Mouse (Mus musculus) CD8-positive naive resting alpha-beta T cell, adult 2 months (primary cell): Measurements from ENCODE around the gene Il1f8.
"Not testable (repeated sequence)": the region's sequence is repeated elsewhere in the genome, so short reads cannot be mapped to it uniquely, and the experiment has no call there.

Experiments
- DNase-seq, 2 experiments: peaks; one replicate each; pipeline ENCODE4 v3.0.0; 2022; ENCODE audit warnings: low read depth in 2 of 2, low spot score in 2 of 2

The Il1f8 gene

DNA sequence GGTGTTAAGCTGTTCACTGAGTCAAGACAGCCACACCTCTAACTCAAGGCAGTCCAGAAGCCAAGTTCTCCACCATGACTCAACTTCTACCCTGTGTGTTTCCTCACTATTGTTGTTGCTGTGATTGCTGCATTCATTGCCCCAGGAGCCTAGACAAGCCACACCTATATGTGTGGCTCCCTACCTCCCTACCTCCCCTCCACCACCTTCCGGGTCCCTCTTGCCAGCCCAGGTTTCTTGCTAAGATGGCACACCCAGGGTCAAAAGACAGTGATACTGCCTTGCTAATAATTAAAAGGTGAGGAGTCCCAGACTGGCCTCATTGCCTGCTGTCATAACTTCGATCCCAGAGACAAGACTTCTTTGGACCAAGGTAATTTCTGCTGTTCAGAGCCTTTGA lies at the start of gene Il1f8:
Il1f8 (plus strand) TSS at position 301 of the 400 bp plus-strand sequence.
- DNase-seq, result no peak

DNA sequence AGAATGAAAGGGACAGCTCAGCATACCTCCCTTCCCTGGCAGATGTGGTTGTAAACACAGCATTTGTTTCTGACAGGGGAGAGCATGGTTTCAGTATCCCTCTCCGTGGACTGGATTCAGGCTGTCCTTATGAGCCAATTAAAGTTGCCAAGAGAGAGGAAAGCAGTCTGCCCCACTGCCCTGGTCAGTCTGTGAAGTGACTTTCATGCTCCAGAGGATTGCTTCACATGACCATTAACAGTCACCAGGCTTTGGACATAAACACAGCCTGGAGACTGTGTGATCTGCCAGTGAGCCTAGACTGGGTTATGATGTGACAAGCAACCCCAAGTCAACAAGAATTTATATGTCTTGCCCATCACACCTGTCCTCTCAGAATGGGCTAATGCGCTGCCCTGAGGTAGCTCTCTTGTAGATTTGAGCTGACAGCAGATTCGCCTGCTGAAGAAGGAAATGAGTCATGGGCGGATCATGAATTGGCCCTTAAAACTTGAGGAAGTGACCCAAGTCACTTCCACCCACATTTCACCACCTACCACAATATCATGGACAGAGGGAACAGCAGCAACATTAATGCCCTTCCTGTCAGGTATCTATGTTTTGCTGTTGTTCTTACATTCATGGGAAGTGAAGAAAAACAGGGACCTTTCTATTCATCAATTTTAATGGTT lies 49.2 kb upstream of the Il1f8 start:
- DNase-seq, result no peak

DNA sequence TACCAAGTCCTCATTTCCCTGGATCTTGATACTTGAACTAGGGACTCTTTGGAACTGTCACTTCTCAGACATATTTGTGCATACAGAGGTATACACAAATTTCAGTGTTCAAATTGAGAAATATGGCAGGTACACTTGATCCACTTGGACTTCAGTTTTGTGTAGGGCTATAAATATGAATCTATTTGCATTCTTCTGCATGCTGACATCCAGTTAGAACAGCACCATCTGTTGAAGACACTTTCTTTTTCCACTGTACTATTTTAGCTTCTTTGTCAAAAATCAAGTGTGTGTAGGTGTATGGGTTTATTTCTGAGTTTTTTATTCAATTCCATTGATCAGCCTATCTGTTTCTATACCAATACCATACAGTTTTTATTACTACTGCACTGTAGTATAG lies 43.9 kb upstream of the Il1f8 start:
- DNase-seq, result no peak

DNA sequence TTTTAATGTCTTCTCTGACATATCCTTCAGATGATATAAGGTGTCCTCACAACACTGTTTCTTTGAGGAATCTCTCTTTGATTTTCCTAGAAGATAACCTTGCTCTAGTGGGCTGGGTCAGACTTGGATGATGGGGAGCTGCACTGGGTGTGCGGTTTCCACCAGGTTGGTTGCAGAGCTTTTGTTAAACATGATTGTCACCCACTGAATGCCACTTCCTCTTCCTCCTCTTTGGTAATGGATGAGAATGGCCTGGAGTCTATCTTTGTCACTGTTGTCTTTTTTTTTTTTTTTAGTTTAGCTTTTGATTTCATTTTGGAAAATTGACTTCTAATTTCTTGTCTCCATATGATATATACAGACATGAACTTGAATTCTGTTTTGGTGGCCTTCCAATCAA lies 18.6 kb upstream of the Il1f8 start:
- DNase-seq, result no peak

- DNase-seq, result not testable (repeated sequence)
Observed at GRCm38 (mm10) chr2:24181683-24182331, 28.8 kb downstream of the Il1f8 start.

DNA sequence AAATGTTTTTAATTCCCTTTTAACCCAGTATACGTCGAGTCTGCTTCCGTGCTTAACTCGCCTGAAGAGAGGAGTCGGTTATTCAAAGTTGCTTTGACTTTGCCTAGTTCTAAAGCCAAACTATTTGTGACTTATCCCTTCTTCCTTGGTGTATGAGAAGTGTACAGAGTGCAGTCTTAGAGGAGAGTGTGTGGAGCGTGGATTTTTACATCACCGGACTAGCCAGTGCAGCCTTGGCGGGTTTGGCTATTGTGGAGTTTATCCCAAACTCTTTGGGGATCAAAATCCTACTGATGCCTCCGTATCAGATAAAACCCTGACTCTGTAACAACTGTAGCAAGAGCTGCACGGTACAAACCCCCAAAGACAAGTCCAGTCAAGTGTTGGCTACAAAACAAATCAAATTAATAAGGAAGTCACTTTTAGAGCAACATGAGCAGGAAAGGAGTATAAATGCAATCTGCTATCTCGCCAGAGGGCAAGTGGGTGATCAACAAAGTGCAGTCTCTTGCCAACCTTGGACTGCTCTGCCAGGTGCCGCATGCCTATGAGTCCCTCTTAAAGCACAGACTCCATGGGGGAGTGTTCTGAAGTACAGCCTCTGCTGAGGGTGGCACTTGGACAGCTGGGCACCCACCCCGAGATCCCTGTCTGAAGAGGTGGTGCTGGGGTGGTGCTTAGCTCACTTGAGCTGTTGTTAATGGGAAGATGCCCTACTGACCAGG lies 29.6 kb downstream of the Il1f8 start:
- not testable (repeated sequence) for DNase-seq

DNA sequence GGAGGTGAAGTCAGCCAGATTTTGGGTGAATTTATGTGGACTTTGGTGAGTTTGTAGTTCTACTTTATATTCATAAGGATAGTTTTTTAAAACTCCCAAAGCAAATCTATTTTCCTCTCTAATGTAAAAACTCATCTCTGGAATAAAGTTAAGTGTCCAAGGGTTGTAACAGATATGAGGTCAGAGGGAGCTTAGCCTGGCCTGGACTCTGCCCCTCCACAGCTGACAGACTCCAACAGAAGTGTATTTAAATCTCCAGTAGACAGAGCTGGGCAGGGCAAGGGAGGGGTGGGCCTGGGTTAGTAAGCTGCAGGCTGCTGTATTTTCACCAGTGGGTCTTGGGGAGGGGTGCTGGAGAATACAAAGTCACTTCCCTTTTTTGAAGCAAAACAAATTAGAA lies 31.1 kb downstream of the Il1f8 start:
- not testable (repeated sequence) for DNase-seq

GRCm38 (mm10) chr2:24186176-24186575 lies 33.2 kb downstream of the Il1f8 start, which contains the start of gene Il1f9:
TSS of gene Il1f9 (plus strand) at chr2:24186476.
- no peak for DNase-seq

DNA sequence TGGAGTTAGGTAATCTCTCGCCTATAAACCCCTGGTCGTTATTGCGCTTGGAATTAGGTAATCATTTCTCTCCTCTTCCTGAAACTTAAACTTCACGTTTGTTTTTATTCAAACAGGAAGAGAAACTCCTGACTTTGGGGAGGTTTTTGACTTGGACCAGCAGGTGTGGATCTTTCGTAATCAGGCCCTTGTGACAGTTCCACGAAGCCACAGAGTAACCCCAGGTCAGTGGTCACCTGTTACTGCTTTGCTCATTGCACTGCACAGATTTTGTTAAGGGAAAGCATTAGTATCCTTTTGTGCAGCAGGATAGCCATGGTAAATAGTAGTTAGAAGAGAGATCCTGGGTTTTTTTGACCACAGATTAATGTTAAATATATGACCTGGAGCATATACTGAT lies 34.6 kb downstream of the Il1f8 start:
- DNase-seq, result no peak

DNA sequence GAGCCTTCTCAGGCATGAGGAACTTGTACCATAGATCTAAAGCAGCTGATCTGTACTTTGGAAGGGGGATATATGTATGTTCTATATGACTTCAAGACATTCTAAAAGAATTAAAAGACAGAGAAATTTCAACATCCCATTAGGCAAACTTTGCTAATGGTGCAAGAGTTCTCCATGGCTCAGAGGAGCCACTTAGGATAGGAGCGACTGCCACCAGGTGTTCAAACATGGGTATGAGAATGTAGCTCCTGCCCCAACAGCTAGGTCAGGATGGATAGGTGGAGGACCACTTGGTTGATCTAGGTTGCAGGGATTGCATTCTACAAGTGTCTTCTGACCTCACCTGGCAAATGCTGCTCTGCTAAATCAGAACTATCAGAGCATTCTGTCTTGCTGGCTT lies 35.2 kb downstream of the Il1f8 start:
- DNase-seq, result no peak
